Mouse (Mus musculus) intestine, embryonic 14.5 days (tissue): ENCODE measurements around the gene Ankra2. TPM values are rescaled to one million over a fixed set of nuclear protein-coding genes. Genes with fewer than 3 reads are reported as not detected.
A peak's percentile ranks its signal among the peaks of the same experiment; 100 is the strongest.

Experiments
- ATAC-seq: fragments of 200-750 bp; cut with Nextera tagmentation; replicated peaks from 2 replicates; pipeline ENCODE4 v1.8.0; 2017; ENCODE audit warnings: low read depth, moderate number of reproducible peaks, moderate TSS enrichment, moderate library complexity; ENCODE audit not compliant: low FRiP score, low TSS enrichment
- DNase-seq: peaks from one replicate; pipeline ENCODE4 v3.0.0-alpha.2; 2018; ENCODE audit warnings: low spot score
- H3K27ac ChIP-seq: fragments of 300-500 bp; sonication (generic); 2 replicates; pipeline ENCODE4 v1.5.1; 2014; ENCODE audit warnings: low read depth, mild to moderate bottlenecking, control low read depth
- H3K27me3 ChIP-seq: fragments of 300-500 bp; sonication (generic); replicated peaks from 2 replicates; pipeline ENCODE4 v1.6.1; 2014; ENCODE audit warnings: low read length, control low read depth; ENCODE audit not compliant: control insufficient read depth, insufficient read depth
- H3K36me3 ChIP-seq: fragments of 300-500 bp; sonication (generic); 2 replicates; pipeline ENCODE4 v1.6.1; 2014; ENCODE audit warnings: low read length, control low read depth; ENCODE audit not compliant: control insufficient read depth, insufficient read depth
- H3K4me1 ChIP-seq: fragments of 300-500 bp; sonication (generic); replicated peaks from 2 replicates; pipeline ENCODE4 v1.6.1; 2014; ENCODE audit warnings: low read length, control low read depth, mixed read lengths; ENCODE audit not compliant: control insufficient read depth, insufficient read depth
- H3K4me2 ChIP-seq: fragments of 300-500 bp; sonication (generic); 2 replicates; pipeline ENCODE4 v1.6.1; 2014; ENCODE audit warnings: low read length
- H3K4me3 ChIP-seq: fragments of 300-500 bp; sonication (generic); 2 replicates; pipeline ENCODE4 v1.5.1; 2014; ENCODE audit warnings: low read depth, low read length, control low read depth, mixed read lengths
- H3K9ac ChIP-seq: fragments of 300-500 bp; sonication (generic); 2 replicates; pipeline ENCODE4 v1.6.1; 2014; ENCODE audit warnings: mild to moderate bottlenecking, low read length
- H3K9me3 ChIP-seq: fragments of 300-500 bp; sonication (generic); 2 replicates; pipeline ENCODE4 v1.6.1; 2016; ENCODE audit warnings: low read length, control low read depth; ENCODE audit not compliant: control insufficient read depth
- WGBS: fragments of 180-500 bp; shearing (Covaris S2); extraction: QIAGEN DNeasy Blood & Tissue Kit; methylation state at CpG from one replicate; pipeline ENCODE4 v1.1.7; 2014; 5-methylcytosine and 5-hydroxymethylcytosine counted together
- polyA plus RNA-seq: library from polyadenylated mRNA; unstranded; fragments of >200 nt; fragmentation: Nextera tagmentation; extraction: Ambion mirVana; gene quantifications from 2 replicates; pipeline ENCODE4 v1.2.1, GENCODE M21; 2014

Gene Ankra2
- 26.4 and 29.0 TPM in 2 replicates for polyA plus RNA-seq

DNA sequence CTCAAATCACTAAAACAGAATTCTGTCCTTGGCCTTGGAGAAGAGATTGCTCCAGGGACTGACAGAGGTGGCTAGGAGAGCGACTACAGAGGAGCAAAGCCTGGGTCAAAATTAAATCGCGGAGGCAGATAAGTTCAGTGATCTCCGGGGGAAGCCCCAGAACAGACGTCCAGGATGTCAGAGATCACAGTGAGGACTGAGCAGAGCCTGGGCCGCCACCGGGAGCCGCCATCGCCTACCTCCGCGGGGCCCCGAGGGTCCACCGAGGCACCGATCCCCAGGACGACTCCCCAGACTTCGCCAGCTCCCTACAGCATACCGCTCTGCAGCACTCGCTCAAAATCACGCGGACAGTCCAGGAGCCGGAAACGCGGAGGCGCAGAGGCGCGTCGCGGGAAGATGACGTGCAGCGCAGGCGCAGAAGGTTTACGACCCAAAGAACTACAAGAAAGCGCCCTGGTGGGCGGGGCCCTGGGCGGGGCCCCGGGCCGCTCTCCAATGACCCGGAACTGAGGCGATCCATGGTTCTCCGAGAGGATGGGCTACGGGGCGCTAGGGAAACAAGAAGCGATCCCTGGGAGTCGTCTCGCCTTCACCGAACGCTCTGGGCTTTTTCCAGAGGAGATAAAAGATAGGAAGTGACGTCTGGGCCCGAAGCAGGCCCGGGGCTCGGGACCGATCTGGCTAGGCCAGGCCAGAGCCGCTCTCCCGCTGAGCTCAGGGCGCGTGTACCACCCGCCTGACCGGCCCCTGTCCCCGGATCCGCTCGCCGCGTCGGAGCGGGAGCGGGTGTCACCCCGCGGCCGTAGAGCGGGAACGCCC is at the start of gene Ankra2, which contains the start of gene Utp15:
TSS of gene Ankra2 (plus strand) at position 439 of the 822 bp plus-strand sequence.
TSS of gene Utp15 (minus strand) at position 406 of the 822 bp plus-strand sequence.
- Histone ChIP-seq H3K36me3 (peaks cover 38% of the 10 kb centered on the region), H3K9me3 (no peaks in the 10 kb centered on the region), H3K27me3 (no peaks in the 10 kb centered on the region), H3K4me1 (peaks cover 17% of the 10 kb centered on the region), H3K9ac (peak within 1 kb of the TSS; percentile 75), H3K27ac (peak within 1 kb of the TSS; percentile 91), H3K4me2 (peak within 1 kb of the TSS; percentile 82), H3K4me3 (peak within 1 kb of the TSS; percentile 89)
- peak; percentile 100 for ATAC-seq
- under 1% methylated on average over 71 of the region's 71 CpGs for WGBS
- DNase-seq = peak; percentile 99

- DNase-seq (peak; percentile 65), ATAC-seq (0 out of 2 replicates have a peak, but pooled peaks have one; percentile 40)
- Histone ChIP-seq H3K9me3 (no peaks in the 10 kb centered on the region), H3K27ac (no peak overlapping the region), H3K4me2 (no peak overlapping the region), H3K9ac (no peak overlapping the region), H3K4me3 (no peak overlapping the region), H3K27me3 (no peaks in the 10 kb centered on the region), H3K4me1 (no peaks in the 10 kb centered on the region), H3K36me3 (no peaks in the 10 kb centered on the region)
- 34% methylated on average over 12 of the region's 12 CpGs for WGBS
Measured at GRCm38 (mm10) chr13:98222848-98223247, 40.0 kb upstream of the Ankra2 start.

- H3K27ac ChIP-seq = no peak overlapping the region
- 67% methylated on average over 2 of the region's 2 CpGs for WGBS
- H3K4me2 ChIP-seq = no peak overlapping the region
- DNase-seq (no peak), ATAC-seq (no peak)
- no peak overlapping the region for H3K4me3 ChIP-seq
- H3K9me3 ChIP-seq = no peaks in the 10 kb centered on the region
- H3K36me3 ChIP-seq = no peaks in the 10 kb centered on the region
- H3K4me1 ChIP-seq = no peaks in the 10 kb centered on the region
- no peaks in the 10 kb centered on the region for H3K27me3 ChIP-seq
- H3K9ac ChIP-seq = no peak overlapping the region
Measured at GRCm38 (mm10) chr13:98226225-98226624, 36.6 kb upstream of the Ankra2 start.

- no peaks in the 10 kb centered on the region for H3K36me3 ChIP-seq
- H3K4me2 ChIP-seq = no peak overlapping the region
- no peaks in the 10 kb centered on the region for H3K27me3 ChIP-seq
- no peaks in the 10 kb centered on the region for H3K9me3 ChIP-seq
- H3K4me3 ChIP-seq = no peak overlapping the region
- H3K27ac ChIP-seq = no peak overlapping the region
- ATAC-seq (no peak), DNase-seq (no peak)
- WGBS = 94% methylated on average over 1 of the region's 1 CpGs
- no peaks in the 10 kb centered on the region for H3K4me1 ChIP-seq
- no peak overlapping the region for H3K9ac ChIP-seq
Measured at GRCm38 (mm10) chr13:98230511-98230910, 32.4 kb upstream of the Ankra2 start.

- DNase-seq (no peak), ATAC-seq (no peak)
- Histone ChIP-seq H3K9me3 (no peaks in the 10 kb centered on the region), H3K4me3 (no peak overlapping the region), H3K4me2 (no peak overlapping the region), H3K36me3 (no peaks in the 10 kb centered on the region), H3K9ac (no peak overlapping the region), H3K27me3 (no peaks in the 10 kb centered on the region), H3K4me1 (no peaks in the 10 kb centered on the region), H3K27ac (no peak overlapping the region)
- WGBS = 53% methylated on average over 6 of the region's 6 CpGs
Measured at GRCm38 (mm10) chr13:98235451-98235850, 27.4 kb upstream of the Ankra2 start.

DNA sequence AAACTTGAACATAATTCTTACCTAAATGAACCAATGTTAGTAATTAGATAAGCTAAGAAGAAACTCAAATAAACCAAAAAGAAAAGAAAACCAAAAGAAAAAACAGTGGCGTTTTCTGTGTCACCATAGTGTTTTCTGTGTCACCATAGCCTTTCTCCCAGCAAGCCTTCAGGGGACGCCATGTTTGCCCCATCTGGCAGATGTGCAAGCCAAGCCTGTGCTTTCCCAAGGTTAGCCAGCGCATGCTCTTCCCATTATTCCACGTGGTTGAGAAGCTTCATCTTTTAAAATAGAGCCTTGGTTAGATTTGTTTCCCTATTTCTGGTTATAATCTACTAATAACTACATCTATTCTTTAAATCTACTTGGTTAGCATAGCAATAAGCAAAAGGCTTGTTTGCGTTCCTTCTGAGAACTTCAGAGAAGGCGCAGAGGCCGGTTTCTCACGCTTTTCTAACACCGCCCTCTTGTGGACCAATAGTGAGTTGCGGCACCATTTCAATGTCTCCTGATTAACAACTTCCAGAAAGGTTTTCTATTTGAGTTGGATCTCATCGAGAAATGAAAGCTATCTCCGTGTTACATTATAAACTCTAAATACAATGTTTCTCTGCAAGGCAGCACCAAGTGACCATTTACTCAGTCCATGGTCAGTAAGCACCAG is 22.8 kb upstream of the Ankra2 start:
- DNase-seq = peak; percentile 88
- H3K4me1 ChIP-seq = no peaks in the 10 kb centered on the region
- H3K36me3 ChIP-seq = no peaks in the 10 kb centered on the region
- WGBS = 18% methylated on average over 12 of the region's 12 CpGs
- H3K27ac ChIP-seq = no peak overlapping the region
- no peak overlapping the region for H3K4me3 ChIP-seq
- no peak overlapping the region for H3K9ac ChIP-seq
- no peaks in the 10 kb centered on the region for H3K27me3 ChIP-seq
- no peak overlapping the region for H3K4me2 ChIP-seq
- H3K9me3 ChIP-seq = no peaks in the 10 kb centered on the region
- ATAC-seq = no peak

DNA sequence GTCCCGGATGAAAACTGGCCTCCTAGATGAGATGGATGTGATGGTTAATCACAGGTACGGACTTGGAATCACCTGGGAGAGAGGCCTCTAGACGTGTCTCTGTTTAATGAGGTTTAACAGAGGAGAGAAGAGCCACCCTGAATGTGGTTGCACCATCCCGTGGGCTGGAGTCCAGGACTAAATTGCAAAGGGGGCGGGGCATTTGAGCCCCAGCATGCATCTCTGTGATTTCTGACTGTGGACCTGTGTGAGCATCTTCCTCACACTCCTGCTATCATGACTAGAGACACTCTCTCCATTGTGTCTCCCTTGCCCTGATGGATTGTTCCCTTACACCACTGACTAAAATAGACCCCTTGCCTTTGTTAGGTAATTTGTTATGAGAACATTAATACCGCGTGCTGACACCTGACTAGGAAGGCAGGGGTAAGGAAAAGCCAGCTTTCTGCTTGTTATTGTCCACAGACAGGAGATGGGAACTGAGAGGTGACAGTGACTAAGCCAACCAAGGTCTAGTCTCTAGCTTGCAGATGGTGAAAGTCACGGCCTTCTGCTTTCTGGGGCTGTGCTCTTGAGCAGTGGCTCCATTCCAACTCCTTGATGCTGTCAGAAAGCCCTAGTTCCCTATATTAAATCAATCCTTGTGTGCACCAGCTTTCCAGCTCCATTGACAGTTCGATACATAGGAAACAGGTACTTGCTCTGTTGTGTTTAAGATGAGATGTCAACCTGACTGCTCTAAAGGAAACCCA is 21.2 kb upstream of the Ankra2 start:
- no peaks in the 10 kb centered on the region for H3K27me3 ChIP-seq
- no peak overlapping the region for H3K9ac ChIP-seq
- 0 out of 2 replicates have a peak, but pooled peaks cover 5% of the 10 kb centered on the region for H3K36me3 ChIP-seq
- H3K27ac ChIP-seq = no peak overlapping the region
- DNase-seq (no peak), ATAC-seq (no peak)
- no peaks in the 10 kb centered on the region for H3K9me3 ChIP-seq
- H3K4me3 ChIP-seq = no peak overlapping the region
- H3K4me2 ChIP-seq = no peak overlapping the region
- no peaks in the 10 kb centered on the region for H3K4me1 ChIP-seq
- WGBS = 73% methylated on average over 9 of the region's 9 CpGs

- no peaks in the 10 kb centered on the region for H3K9me3 ChIP-seq
- H3K36me3 ChIP-seq = peaks cover 33% of the 10 kb centered on the region
- H3K27ac ChIP-seq = no peak overlapping the region
- H3K4me1 ChIP-seq = no peaks in the 10 kb centered on the region
- H3K9ac ChIP-seq = no peak overlapping the region
- ATAC-seq = no peak
- no peaks in the 10 kb centered on the region for H3K27me3 ChIP-seq
- 72% methylated on average over 5 of the region's 5 CpGs for WGBS
- no peak overlapping the region for H3K4me2 ChIP-seq
- no peak overlapping the region for H3K4me3 ChIP-seq
- DNase-seq = no peak
Measured at GRCm38 (mm10) chr13:98244571-98245350, 18.1 kb upstream of the Ankra2 start.
